Mouse (Mus musculus): Measurements from ENCODE around the gene Snx20.
A peak's percentile ranks its signal among the peaks of the same experiment; 100 is the strongest.

Snx20 gene

GRCm38 (mm10) chr8:88642734-88643564 lies 7.0 kb upstream of the Snx20 start:
- DNase-seq (ENCODE audit: low spot score in 2 of 2) = no peak

GRCm38 (mm10) chr8:88638908-88639307 lies 3.0 kb upstream of the Snx20 start:
- DNase-seq (ENCODE audit: low spot score in 2 of 2) = no peak

- DNase-seq (ENCODE audit: low spot score in 2 of 2) = no peak
These were observed 1.4 kb upstream of the Snx20 start for GRCm38 (mm10) chr8:88637092-88638000.

DNA sequence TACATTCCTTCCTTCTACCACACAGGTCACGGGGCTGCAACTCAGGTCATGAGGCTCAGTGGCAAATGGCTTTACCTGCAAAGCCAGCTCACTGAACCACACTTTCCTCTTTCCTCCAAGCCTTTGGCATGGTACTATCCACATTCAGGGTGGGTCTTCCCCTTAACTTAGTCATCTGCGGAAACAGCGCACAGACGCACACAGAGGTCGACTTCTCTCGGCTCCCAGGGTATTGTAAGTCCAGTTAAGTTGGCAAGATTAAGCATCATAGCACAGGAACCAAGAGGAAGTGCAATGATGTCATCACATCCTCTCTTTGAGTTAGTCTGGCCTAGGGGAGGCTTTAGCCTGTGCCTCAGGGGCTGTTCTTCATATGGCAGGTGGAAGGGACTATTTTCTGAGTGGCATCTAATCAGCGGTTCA lies 2.6 kb downstream of the Snx20 start:
- DNase-seq (ENCODE audit: low spot score in 2 of 2) = no peak

DNA sequence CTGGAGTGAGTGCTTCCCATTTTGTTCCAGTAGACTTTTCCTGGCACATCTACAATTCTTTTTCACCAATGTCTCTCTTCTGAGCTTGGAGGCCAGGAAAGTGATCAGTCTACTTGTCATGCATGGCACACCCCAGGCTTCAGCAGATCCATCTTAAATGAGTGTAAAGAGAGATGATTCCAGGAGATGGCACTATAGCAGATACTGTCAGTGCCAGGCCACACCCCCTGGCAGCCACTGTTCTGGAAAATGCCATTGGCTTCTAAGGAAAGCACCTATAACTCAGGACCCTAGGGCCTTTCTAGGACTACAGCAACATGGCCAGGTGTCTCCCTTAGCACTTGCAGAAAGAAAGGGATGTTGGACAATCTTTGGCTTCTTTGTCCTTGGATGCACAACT lies 4.8 kb downstream of the Snx20 start:
- DNase-seq (ENCODE audit: low spot score in 2 of 2) = peak in 1 of 2 experiments; percentile 56

- no peak for DNase-seq (ENCODE audit: low spot score in 2 of 2)
These were observed 5.7 kb downstream of the Snx20 start for GRCm38 (mm10) chr8:88630225-88630624.

- peak; percentile 17 to 49 for DNase-seq (ENCODE audit: low spot score in 2 of 2)
These were observed 7.7 kb downstream of the Snx20 start for GRCm38 (mm10) chr8:88628001-88628774.

- DNase-seq (ENCODE audit: low spot score in 2 of 2) = peak; percentile 69 to 85
These were observed 8.5 kb downstream of the Snx20 start for GRCm38 (mm10) chr8:88627265-88627991.

DNA sequence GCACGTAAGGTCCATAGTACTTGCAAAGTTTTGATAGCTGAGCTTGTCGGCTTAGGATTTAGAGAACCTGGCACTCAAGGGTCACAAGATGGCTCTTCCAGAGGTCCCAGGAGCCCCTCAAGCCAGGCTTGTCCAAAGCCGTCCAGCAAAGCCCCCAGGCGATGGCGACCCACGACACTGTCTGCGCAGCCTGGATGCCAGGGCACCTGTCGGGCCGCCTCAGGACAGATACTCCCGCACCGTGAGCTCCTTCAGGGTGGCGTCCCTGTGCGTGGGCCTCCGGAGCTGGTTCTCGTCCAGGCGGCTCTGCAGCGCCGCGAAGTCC lies 9.0 kb downstream of the Snx20 start:
- DNase-seq (ENCODE audit: low spot score in 2 of 2) = no peak

- DNase-seq (ENCODE audit: low spot score in 2 of 2) = no peak
These were observed 9.5 kb downstream of the Snx20 start for GRCm38 (mm10) chr8:88626433-88626832.

GRCm38 (mm10) chr8:88624276-88624675 lies 11.7 kb downstream of the Snx20 start:
- no peak for DNase-seq (ENCODE audit: low spot score in 2 of 2)

- no peak for DNase-seq (ENCODE audit: low spot score in 2 of 2)
These were observed 12.6 kb downstream of the Snx20 start for GRCm38 (mm10) chr8:88623351-88623750.

- peak; percentile 80 to 86 for DNase-seq (ENCODE audit: low spot score in 2 of 2)
These were observed 14.5 kb downstream of the Snx20 start for GRCm38 (mm10) chr8:88621408-88621807.

DNA sequence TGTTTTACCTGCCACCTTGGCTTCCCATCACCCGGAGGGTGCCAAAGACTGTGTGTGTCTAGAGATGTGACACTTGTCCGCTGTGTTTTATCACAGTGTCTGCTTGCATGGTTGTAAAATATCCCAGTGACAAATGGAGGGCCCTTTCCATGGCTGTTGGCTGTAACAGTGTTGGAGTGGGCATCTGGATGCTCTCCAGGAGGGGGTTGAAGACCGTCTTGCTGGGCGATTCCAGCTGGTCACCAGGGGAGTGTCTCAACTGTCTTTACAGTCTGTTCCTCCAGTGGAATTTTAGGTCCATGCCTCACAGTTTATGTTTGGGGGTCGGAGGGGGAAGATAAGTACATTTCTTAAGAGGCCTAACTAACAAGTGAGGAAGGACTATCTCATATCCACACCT lies 15.0 kb downstream of the Snx20 start:
- DNase-seq (ENCODE audit: low spot score in 2 of 2) = no peak

DNA sequence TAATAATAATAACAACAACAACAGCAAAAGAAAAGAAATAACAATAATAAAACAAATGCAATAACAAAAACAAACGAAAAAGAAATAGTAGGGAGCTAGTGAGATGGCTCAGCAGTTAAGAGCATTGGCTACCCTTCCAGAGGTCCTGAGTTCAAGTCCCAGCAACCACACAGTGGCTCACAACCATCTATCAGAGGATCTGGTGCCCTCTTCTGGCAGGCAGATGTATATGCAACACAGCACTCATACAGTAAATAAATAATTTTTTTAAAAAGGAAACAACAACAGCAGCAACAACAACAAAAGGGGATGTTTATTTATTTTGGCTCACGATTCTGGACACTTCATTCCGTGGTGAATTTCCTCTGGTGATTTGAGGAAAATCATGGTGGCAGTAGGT lies 16.4 kb downstream of the Snx20 start:
- no peak for DNase-seq (ENCODE audit: low spot score in 2 of 2)

DNA sequence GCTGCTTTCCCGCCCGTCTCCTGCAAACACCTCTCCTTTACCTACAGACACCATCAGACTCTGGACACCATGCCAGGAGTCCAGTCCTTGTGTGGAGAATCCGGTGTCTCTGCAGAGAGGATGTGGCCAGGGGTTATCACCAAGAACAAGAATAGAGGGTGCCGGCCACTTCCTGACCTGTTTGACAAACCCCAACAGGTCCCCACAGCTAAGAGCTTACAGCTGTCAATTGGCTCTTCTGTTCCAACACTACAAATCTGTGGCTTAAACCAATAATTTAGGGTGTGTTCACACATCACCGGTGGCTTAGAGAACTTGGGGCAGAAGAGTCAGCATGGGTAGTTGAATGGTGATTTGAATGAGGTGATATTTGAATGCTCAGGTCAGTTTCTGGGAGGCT lies 17.3 kb downstream of the Snx20 start:
- no peak for DNase-seq (ENCODE audit: low spot score in 2 of 2)

DNA sequence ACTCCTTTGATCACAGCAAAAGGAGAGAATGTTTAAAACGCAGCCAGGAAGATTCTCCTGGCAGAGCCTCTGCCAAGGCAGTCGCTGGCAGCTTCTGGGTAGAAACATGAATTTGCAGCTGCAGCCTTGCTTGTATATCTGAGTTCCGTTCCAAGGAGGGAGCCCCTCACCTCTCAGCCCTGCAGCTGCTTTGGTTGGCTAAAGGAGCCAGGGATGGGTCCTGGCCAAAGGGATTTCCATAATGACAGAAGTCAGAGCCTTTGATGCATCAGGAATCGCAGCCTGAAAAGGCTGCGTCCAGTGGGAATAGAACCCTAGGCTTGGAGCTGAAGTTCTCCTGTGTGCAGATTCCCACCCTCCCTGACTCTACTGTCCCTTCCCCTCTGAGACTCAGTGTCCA lies 20.9 kb downstream of the Snx20 start:
- no peak for DNase-seq (ENCODE audit: low spot score in 2 of 2)

- no peak for DNase-seq (ENCODE audit: low spot score in 2 of 2)
These were observed 25.7 kb downstream of the Snx20 start for GRCm38 (mm10) chr8:88610271-88610670.

- no peak for DNase-seq (ENCODE audit: low spot score in 2 of 2)
These were observed 26.9 kb downstream of the Snx20 start for GRCm38 (mm10) chr8:88609036-88609435.

DNA sequence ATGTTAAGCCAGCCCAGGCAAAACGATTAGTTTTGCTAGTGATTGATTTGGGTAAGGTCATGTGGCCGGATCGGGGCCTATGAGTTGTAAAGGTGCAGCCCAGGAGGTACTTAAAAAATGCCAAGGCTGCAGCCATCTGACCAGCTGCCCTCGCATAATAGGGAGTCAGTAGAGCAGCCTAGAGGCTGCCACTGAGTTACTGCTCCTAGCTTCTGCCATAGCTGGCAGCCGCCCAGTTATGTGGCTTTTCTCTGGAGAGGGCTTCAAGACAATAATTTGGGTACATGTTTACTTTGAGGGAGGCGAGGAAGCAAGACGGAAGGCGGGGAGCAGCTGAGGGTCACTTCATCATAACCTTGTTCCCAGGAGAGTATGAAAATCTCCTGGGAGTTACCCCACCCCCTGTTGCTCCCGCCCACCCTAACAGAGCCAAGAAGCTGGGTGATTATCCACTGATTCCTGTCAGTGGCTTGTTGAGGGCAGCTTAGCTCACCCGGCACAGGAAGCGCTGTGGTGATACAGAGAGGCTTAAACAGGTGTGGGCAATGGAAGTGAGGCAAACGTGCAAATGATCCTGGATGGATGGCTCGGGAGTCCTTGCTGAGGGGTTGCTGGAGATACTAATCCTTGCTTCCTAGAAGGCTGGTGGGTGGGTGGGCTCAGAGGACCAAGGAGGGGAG lies 30.4 kb downstream of the Snx20 start:
- DNase-seq (ENCODE audit: low spot score in 2 of 2) = no peak
